Mouse (Mus musculus): ENCODE results near the gene Catsper2. TPM values are rescaled to one million over a fixed set of nuclear protein-coding genes. Genes with fewer than 3 reads are reported as not detected.

Catsper2 gene
- total and polyA plus RNA-seq, 3 experiments: 1.2 to 2.5 TPM; not detected in 1

DNA sequence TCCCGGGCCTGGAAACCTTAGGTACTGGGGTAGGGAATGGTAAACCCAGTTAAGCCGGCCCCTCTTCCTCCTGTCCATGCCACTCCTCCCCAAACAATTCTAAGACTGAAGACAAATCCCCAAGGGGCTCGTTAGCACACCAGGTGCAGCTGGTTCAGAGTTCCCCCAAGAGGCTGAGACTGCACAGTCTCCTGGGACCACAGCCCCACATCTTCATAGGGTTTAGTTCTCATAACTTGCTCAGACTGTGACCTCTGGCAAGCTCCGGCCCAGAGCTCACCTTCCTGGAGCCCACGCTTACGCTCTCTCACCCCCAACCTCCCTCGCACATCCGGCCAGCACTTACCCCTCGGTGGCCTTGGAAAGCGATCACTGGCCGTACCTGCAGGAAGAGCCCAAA is 28.2 kb upstream of the Catsper2 start:
- H3K4me1 ChIP-seq (ENCODE audit: control insufficient read depth in 1 of 2, insufficient read depth in 2 of 2, low read length in 2 of 2): peaks cover 9 to 23% of the 10 kb centered on the region in 2 experiments
- DNase-seq (ENCODE audit: low read depth, low spot score): no peak
- no peak overlapping the region for H3K27ac ChIP-seq (ENCODE audit: control insufficient read depth, low read depth, low read length)
- peaks cover 5 to 13% of the 10 kb centered on the region in 2 experiments; a peak in 3 of 4 replicates for H3K36me3 ChIP-seq (ENCODE audit: control insufficient read depth in 1 of 2, insufficient read depth in 2 of 2, low read length in 2 of 2)
- no peaks in the 10 kb centered on the region for H3K79me2 ChIP-seq (ENCODE audit: control insufficient read depth, insufficient read depth, low read length, poor library complexity)
- H3K27me3 ChIP-seq (ENCODE audit: control insufficient read depth in 1 of 2, insufficient read depth in 2 of 2, low read length in 2 of 2): no peaks in the 10 kb centered on the region
- TF ChIP-seq MAZ (IDR thresholded peaks at IDR 0.05; ENCODE audit: low read depth, low read length) (no peak), NRF1 (IDR thresholded peaks at IDR 0.05; ENCODE audit: insufficient read depth, low read depth, low read length, poor library complexity, severe bottlenecking) (no peak), POLR2A (IDR thresholded peaks at IDR 0.05; ENCODE audit: control insufficient read depth in 1 of 2, insufficient read depth in 1 of 2, low read depth in 1 of 2, low read length in 2 of 2, poor library complexity in 1 of 2) (no peak), SIN3A (IDR thresholded peaks at IDR 0.05; ENCODE audit: low read length) (no peak), BHLHE40 (IDR thresholded peaks at IDR 0.05; ENCODE audit: borderline replicate concordance, low read depth, low read length) (no peak), USF1 (IDR thresholded peaks at IDR 0.05; ENCODE audit: low read depth, low read length) (no peak), RAD21 (IDR thresholded peaks at IDR 0.05; ENCODE audit: low read depth, low read length) (no peak), MEF2A (IDR thresholded peaks at IDR 0.05; ENCODE audit: extremely low read depth, insufficient replicate concordance, low read depth, low read length, poor library complexity, severe bottlenecking) (no peak), ZKSCAN1 (IDR thresholded peaks at IDR 0.05; ENCODE audit: low read depth, low read length) (no peak), SMC3 (IDR thresholded peaks at IDR 0.05; ENCODE audit: low read depth, low read length) (no peak), HCFC1 (IDR thresholded peaks at IDR 0.05; ENCODE audit: low read depth, low read length) (no peak), USF2 (IDR thresholded peaks at IDR 0.05; ENCODE audit: borderline replicate concordance in 1 of 2, insufficient read depth in 1 of 2, low read depth in 1 of 2, low read length in 2 of 2) (no peak), ZNF384 (IDR thresholded peaks at IDR 0.05; ENCODE audit: low read depth, low read length) (no peak), JUND (IDR thresholded peaks at IDR 0.05; ENCODE audit: low read depth, low read length) (no peak), MAX (IDR thresholded peaks at IDR 0.05; ENCODE audit: low read length) (no peak), NELFE (IDR thresholded peaks at IDR 0.05; ENCODE audit: low read depth, low read length) (no peak), GABPA (IDR thresholded peaks at IDR 0.05; ENCODE audit: low read depth, low read length) (no peak)
- no peaks in the 10 kb centered on the region for H3K9me3 ChIP-seq (replicated peaks; ENCODE audit: insufficient read depth, low read length)
- H3K9ac ChIP-seq (ENCODE audit: control insufficient read depth, low read depth, low read length, poor library complexity, severe bottlenecking): no peak overlapping the region
- no peak overlapping the region for H3K4me3 ChIP-seq (ENCODE audit: control insufficient read depth in 1 of 2, insufficient read depth in 1 of 2, low read depth in 2 of 2, low read length in 2 of 2)

DNA sequence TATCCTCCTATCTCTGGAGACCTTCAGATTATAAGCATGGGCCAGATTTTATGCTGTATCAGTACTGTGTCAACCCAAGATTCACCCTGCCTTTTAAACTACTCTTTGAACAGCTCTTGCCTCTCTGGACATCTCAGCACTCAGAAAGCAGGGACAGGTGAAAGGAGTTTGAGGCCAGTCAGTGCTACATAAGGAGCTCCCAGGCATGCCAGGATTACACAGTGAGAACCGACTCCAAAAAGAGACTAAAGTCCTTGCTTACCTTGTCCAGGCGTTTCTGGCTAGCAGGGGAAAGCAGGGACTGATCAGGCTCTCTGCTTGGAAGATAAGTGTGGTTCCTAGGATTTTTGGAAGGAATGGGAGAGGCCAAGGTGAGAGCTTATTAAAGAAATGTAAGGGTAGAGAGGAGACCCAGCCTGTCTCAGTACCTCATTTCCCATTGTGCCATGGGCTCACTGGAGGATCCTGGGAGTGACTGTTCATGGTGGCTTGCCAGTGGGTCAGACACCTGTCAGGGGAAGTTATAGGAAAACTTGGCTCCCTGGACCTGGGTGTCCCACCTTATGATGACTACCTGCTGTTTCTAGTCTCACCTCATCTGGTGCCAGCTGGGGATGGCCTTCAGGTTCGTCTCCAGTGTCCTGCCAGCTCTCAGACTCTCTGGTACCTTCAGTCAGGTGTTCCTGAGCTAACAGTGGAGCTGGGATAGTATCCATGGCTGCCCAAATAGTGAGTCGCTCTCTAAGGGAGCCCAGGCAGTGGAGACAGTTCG is 27.4 kb upstream of the Catsper2 start:
- Histone ChIP-seq H3K4me1 (ENCODE audit: control insufficient read depth in 1 of 2, insufficient read depth in 2 of 2, low read length in 2 of 2) (peaks cover 5 to 16% of the 10 kb centered on the region in 2 experiments), H3K27ac (ENCODE audit: control insufficient read depth, low read depth, low read length) (no peak overlapping the region), H3K79me2 (ENCODE audit: control insufficient read depth, insufficient read depth, low read length, poor library complexity) (no peaks in the 10 kb centered on the region), H3K36me3 (ENCODE audit: control insufficient read depth in 1 of 2, insufficient read depth in 2 of 2, low read length in 2 of 2) (peaks cover 5 to 8% of the 10 kb centered on the region in 2 experiments; a peak in 3 of 4 replicates), H3K9ac (ENCODE audit: control insufficient read depth, low read depth, low read length, poor library complexity, severe bottlenecking) (no peak overlapping the region), H3K9me3 (replicated peaks; ENCODE audit: insufficient read depth, low read length) (no peaks in the 10 kb centered on the region), H3K27me3 (ENCODE audit: control insufficient read depth in 1 of 2, insufficient read depth in 2 of 2, low read length in 2 of 2) (no peaks in the 10 kb centered on the region), H3K4me3 (ENCODE audit: control insufficient read depth in 1 of 2, insufficient read depth in 1 of 2, low read depth in 2 of 2, low read length in 2 of 2) (no peak overlapping the region)
- no peak for TF ChIP-seq RCOR1 (IDR thresholded peaks at IDR 0.05; ENCODE audit: low read depth, low read length)
- TF ChIP-seq MYB (IDR thresholded peaks at IDR 0.05; ENCODE audit: low read depth, low read length): no peak
- TF ChIP-seq MAFK (IDR thresholded peaks at IDR 0.05; ENCODE audit: borderline replicate concordance, low read depth, low read length): no peak
- TF ChIP-seq POLR2A (IDR thresholded peaks at IDR 0.05; ENCODE audit: control insufficient read depth in 1 of 2, insufficient read depth in 1 of 2, low read depth in 1 of 2, low read length in 2 of 2, poor library complexity in 1 of 2): no peak
- DNase-seq (ENCODE audit: low read depth, low spot score): no peak
